Mouse (Mus musculus): ENCODE data around the gene Cnksr1.

DNA sequence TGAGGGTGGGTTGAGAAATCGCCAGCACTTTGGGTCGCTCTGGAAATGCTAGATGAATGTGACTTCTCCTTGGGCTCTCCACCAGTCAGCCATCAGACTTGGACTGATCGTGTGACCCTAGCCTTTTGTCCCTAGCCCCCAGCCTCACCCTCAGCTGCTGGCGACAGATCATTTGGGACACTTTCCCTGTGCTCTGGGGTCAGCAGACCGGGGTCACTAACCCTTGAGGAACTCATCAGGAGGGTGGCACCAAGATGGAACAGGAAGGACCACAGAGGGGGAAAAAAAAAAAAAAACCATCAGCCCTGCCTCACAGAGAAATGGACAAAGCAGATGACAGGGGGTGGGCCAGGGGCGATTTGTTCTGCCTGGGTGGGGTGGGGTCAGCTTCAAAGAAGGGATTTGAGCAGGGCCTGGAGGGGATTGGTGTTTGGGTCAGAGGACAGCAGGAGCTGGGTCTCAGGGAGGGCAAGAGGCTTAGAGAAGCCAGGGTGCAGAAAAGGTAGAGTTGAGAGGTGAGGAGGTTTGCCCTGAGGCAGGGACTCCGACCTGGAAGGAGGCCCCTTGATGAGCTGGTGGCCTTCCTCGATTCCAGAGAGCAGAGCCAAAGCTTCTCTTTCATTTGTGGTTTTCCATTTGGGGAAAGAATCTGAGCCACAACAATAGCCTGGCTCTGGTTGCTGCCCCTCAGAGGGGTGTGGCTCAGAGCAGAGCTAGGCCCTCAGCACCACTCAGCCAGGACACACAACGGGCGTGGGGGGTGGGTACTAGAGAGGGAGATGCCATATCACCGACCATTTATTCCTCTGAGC is 19.2 kb upstream of the Cnksr1 start:
- TF ChIP-seq CTCF (IDR thresholded peaks at IDR 0.05; ENCODE audit: extremely low read depth, insufficient read depth, low read length) (no peak), POLR2A (IDR thresholded peaks at IDR 0.05; ENCODE audit: extremely low read depth, insufficient read depth, low read length) (no peak)

All from cortical plate, adult 2 months (tissue).